Mouse (Mus musculus): ENCODE measurements around the gene Nup205. TPM values are rescaled to one million over a fixed set of nuclear protein-coding genes. Genes with fewer than 3 reads are reported as not detected.

Gene Nup205
- 18.2 and 21.5 TPM in 2 replicates for polyA plus RNA-seq (2012; rRNA removed)

GRCm38 (mm10) chr6:35176979-35177649, at the start of gene Nup205:
Gene Nup205 (plus strand): TSS chr6:35177421.

GRCm38 (mm10) chr6:35133579-35134488, 43.4 kb upstream of the Nup205 start, which contains the start of gene Cnot4:
Gene Cnot4 (minus strand): TSS chr6:35133724.

Other genes with a start within 250 kb of the Nup205 start
- gene Slc23a4, start 189.0 kb upstream of the Nup205 start, polyA plus RNA-seq (2012; rRNA removed), result 0.15 and 0.19 TPM in 2 replicates
- gene Cnot4, start 43.7 kb upstream of the Nup205 start, polyA plus RNA-seq (2012; rRNA removed), result 7.6 and 8.2 TPM in 2 replicates
- gene Slc13a4, start 130.7 kb downstream of the Nup205 start, polyA plus RNA-seq (2012; rRNA removed), result 0.01 and 0.02 TPM in 2 replicates
- gene Fam180a, start 148.7 kb downstream of the Nup205 start, polyA plus RNA-seq (2012; rRNA removed), result 0.03 TPM in 1 of 2 replicates, not detected in the other